Mouse (Mus musculus) right cerebral cortex, postnatal 36 days (tissue): Measurements from ENCODE around the gene Rpl21.

Source experiments
- DNase-seq, 2 experiments: peaks; one replicate each; pipeline ENCODE4 v3.0.0; 2022; ENCODE audit warnings: low spot score in 2 of 2, mixed read lengths in 1 of 2

The Rpl21 gene

DNA sequence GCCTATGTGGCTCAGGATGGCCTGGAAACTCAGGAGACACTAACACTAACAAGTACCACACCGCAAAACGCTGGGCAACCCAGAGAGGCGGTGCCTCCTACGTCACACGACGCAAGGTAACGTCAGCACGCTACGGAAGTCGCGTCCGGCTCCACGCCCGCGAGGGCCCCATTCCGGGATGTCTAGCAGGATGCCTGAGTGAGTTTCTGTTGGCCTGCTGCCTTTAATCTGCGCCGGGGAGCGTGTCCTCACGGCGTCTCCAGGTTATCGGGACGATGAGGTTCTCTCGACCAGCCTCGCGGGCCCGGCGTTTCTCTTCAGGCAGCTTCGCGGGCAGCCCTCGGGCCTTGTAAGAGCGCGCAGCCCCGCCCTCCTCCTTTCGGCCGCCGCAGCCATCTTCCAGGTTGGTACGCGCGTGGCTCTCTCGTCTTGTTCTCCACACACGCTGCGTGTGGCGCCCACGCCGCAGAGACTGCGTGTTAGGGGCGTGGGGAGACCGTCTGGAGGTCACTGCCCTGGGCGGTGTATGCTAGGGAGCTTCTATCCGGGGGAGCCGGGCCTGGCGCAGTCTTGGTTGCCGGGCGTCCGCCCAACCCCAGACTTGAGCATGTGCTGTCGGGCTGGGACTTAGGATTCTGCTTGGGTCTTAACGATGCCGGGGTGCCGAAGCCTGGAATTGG lies at the start of gene Rpl21:
Gene Rpl21, plus strand, starts transcription at position 122 of the 680 bp plus-strand sequence.
- DNase-seq = peak; percentile 92 to 93

DNA sequence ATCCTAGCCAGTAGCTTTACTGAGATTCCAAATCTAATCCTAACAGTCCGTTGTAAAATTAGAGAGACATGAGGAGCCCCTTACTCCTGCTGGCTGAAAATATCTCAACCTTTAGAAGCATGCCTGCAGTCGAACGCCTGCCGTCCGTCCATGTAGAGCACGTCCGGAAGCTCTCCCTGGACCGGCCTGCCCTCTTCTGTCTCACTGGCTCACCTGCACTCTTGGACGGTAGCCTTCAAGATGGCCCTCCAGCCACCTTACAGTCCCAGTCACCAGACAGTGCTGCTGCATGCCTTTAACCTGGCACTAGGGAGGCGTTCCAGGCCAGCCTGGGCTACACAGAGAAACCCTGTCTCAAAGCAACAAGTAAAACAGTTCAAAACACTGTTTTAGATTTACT lies 49.4 kb upstream of the Rpl21 start:
- no peak for DNase-seq

DNA sequence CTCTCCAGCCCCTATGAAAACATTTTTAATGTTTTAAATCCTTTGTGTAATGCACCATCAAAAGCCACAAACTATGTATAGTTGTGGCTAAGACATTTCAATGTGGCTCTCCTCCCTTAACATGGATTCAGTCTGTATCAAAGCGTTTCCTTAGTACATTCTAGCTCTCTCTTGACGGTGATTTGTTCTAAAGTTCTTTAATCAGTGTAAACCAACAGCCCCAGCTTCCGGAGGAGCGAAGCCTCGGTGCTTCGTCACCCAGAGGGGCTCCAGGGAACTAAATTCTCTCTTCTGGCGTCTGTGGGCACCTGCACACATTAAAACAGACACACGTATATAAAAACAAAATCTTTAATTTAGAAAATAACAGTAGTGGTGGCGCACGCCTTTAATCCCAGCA lies 48.8 kb upstream of the Rpl21 start:
- DNase-seq = no peak

DNA sequence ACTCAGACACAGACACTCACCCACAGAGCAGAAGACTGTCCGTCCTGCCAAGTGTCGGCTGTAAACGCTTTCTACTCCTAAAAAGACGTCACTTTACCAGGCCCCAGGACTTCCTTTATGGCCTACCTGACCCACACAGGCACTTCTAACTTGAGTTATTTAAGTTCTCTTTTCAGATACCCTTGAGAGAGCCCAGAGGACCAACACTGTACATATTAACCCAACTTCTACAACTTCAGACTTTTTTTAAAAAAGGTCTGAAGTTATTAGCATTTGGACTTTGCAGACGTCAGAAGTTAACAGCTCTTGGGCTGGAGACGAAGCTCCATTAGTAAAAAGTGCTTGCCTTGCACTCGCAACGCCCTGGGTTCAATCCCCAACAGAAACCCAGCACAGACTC lies 46.6 kb upstream of the Rpl21 start:
- DNase-seq = no peak

DNA sequence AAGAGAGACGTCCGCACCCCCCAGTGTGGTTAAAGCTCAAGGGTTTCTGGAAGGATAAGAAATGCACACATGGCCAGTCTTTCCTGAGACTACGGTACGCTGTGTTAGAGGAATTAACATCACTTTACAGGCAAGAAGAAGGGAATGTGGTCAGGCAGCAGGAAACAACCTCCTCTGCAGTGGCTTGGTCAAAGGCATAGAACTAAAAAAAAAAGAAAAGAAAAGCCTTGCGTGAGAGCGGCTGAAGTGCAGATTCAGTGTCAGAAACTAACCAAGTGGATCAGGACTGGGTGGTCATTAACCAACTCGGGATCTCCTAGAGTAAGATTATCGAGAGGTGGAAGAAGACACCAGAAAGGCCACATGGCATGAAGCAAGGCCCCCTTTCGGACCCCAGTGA lies 43.3 kb upstream of the Rpl21 start:
- no peak for DNase-seq

DNA sequence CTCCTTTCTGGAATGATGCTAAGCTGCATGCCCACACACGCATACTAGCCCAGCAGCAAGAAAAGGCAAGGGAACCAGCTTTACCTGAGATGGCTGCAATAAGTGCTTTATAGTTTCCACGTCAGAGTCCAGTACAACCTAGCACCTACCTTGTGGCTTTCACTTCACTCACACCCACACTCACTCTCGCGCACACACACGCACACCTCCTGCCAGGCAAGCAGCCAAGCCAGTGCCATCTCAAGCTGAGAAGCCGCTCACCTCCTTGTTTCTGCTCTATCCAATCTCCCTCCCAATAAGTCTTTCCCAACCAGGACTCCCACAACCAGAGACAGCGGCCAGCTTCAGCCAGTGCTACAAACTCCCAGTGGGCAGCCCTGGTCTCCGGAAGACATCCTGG lies 41.7 kb upstream of the Rpl21 start:
- DNase-seq = peak in 1 of 2 experiments; percentile 23

DNA sequence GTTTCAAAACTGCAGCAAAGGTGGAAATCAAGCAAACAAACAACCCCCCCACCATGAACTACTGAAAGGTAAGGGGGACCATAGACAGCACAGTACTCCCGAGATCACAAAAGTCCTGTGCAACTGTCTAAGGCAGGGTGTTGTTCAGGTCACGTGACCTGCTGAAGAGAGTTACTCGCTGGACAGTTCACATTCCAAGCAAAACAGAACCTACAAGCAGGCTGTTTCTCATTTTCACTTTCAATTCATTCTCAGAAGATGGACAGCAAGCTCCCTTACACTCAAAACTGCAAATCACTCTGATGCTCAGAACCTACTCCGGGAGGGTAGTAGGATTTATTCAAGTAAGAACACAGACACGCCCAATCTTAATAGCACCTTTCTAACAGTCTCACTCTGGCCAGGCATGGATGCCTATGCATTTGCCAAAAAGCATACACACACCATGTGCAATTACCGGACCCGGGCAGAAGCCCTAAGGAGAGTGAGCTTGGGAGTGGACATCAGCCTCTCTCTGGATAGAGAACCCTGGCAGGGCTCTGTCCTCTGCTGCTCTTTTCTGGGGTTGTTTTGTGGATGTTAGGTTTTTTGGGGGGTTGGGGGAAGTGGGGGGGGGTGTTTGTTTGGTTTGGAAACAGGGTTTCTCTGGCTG lies 40.4 kb upstream of the Rpl21 start:
- no peak for DNase-seq

DNA sequence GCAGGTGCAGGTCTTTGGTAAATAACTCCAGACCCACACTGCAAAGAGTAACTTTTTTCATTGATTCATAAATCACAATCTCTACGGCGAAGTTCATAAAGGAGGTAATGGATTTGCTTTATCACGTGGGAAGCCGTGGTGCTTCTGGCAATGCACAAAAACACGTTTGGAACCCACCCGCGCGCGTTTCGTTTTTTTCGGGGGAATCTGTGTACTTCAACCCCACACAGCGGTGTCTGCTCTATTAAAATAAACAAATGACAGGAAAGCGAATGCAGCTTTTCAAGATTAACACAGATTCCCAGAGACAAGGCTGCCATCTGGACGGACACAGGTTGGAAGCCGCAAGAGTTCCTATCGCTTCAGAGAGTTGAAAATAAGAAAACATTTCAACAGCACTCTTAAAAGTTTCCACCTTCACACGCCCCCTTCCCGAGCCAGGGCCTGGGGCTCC lies 39.0 kb upstream of the Rpl21 start:
- DNase-seq = no peak

DNA sequence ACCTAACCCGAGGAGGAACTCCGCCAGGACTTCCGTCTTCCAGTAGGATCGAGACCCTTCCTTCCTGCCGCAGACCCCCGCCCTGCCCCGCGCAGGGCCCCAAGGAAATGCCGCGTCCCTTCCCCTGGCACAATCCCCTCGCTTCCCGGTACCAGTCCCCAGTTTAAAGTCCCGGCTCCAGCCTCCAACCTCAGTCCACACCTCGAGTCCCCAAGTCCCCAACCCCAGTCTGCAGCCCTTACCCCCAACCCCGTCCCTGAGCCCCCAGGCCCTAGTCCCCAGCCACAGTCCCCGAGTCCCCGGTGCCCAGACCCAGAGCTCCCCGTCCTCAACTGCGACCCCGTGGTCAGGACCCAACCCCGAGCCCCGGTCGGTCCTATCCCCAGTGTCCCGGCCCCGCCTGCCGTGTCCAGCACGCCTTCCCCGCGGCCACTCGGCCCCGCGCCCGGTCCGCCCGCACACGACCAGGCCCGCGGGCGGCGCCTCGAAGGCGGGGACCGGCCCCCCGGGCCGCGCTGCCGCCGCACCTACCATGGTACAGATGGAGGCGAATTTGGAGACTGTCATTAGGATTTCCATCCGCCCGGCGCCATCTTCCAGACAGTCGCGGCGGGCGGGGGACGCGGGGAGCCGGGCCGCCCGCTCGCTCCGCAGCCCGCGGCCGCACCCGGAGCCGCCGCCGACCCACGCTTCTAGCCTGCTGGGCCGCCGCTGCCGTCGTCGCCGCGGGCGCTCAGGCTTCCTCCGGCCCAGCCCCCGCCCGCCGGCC lies 38.4 kb upstream of the Rpl21 start:
- DNase-seq = no peak

DNA sequence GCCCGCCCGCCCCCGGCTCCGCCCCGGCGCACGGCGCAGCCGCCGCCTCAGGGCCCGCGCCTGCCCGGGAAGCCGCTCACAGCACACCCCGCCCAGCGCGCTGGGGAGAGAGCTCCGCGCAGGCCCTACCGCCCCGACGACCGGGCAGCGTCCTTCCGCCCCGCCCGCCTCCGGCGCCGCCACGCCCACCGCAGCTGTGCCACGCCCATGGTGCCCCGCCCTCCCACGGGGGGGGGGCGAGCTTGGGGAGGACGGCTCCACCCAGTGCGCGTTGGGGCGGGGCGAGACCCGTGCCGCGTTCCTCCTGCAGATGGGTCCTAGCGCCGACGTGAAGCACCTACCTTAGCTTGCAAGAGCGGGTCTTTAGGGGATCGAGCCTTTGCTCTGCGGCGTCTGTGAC lies 37.8 kb upstream of the Rpl21 start, which contains the start of gene Usp12:
Gene Usp12, minus strand, starts transcription at position 154 of the 400 bp plus-strand sequence.
- peak; percentile 96 for DNase-seq

DNA sequence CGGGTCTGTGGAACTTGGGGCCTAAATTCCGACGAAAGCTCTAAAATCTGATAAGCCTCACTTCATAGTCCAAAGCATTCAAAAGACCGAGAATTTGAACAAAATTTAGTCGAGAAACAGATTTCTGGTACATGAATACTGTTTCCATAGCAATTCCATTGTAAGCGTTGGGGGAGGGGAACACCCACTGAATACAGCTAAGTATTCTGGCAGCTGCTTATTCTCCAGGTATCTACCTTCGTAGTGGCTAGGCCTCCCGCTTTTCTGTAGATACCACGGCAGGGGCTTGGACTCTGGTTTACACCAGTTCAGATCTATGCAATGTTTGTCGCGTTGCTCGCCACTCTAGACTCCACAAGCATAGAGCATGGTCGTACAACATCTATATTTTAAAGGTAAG lies 37.0 kb upstream of the Rpl21 start:
- DNase-seq = no peak

DNA sequence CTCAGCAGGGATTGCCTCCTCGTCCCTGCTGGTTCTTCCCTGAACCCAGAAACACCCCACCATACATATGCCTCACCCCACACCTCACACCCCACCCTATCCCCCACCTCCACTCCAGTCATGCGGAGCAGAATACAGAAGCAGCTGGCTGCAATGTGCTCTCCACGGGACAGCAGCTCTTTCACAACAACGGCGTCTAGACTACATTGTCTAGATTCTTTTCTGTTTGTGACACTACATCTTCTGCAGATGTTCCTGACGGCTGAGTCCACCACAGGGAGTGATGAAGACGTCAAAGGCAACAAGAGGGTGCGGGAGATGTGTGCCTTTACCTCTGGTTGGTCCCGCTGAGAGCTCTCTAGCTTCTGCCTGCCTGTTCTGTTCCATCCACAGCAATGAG lies 34.7 kb upstream of the Rpl21 start:
- DNase-seq = no peak

DNA sequence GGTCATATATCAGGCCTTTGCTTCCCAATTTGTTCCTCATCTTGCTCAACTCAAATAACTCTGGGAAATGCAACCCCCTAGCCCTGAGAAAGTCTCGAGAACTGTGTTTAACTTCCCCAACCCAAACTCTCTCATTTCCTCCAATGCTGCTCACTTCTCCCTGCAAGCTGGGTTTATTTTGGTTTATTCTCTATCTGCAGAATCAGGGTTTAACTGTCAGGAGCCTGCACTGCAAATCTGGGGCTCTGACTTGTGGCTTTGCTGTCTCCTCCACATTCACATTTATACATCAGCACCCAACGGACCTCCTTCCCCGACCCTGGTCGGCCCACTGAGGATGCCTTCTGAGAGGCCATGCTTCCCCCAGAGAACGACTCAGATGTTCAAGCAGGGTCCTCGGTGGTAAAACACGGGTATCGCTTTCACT lies 26.7 kb upstream of the Rpl21 start:
- DNase-seq = no peak

DNA sequence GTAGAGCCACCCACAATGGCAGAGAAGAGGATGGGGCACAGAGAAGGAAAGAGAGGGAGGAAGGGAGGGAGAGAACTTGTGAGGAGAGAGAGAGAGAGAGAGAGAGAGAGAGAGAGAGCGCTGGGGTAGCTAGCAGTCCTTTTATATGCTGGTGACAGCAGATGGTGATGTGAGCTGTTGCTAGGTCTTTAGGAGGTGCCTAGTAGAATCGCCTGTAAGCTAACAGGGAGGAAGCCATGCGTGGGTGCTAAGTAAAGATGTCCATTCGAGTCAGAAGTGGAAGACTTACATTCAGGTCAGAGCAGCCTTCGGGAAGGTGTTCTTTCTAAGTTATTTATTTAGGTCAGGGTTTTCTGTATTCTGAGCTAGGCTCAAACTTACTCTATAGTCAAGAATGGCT lies 22.7 kb upstream of the Rpl21 start:
- DNase-seq = peak in 1 of 2 experiments; percentile 32

DNA sequence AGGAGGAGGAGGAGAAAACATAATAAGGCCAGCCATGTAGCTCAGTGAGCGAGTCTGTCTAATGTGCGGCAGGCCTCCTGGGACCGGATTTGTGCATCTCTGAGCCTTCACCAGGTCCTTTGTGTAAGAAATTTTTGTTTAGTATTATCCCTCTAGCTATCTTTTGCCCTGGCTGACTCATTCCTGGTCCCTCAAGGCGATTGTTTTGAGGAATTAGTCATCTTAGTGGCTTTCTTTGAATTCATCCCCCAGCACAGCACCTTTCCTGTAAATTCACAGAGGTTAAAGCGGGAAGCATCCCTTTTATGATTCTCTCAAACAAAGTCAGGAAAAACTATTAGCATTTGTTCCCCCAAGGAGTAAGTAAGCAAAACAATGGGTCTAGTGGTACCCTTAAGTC lies 19.8 kb upstream of the Rpl21 start:
- no peak for DNase-seq

DNA sequence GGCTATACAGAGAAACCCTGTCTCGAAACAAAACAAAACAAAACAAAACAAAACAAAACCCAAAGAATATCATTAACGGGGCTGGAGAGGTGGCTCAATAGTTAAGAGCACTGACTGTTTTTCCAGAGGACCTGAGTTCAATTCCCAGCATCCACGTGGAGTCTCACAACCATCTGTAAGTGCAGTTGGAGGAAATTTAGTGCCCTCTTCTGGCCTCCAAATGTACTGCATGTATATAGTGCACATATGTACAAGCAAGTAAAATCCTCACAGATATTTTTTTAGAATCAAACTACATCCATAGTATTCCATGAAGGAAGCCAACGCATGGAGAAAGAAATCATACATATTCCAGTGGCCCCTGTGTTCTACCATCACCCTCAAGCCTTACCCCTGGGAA lies 19.3 kb upstream of the Rpl21 start:
- DNase-seq = no peak

DNA sequence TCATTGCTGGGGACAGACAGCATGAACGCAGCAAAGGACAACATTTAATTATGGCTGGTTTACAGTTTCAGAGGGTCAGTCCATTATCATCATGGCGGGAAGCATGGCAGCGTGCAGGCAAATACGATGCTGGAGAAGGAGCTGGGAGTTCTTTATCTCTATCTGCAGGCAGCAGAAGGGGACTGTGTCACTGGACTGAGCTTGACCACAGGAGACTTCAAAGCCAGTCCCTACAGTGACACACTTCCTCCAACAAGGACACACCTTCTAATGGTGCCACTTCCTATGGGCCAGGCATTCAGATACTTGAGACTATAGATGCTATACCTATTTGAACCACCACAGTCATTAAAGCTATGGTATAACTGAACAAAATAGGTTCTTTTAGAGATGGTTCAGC lies 17.3 kb upstream of the Rpl21 start:
- no peak for DNase-seq

DNA sequence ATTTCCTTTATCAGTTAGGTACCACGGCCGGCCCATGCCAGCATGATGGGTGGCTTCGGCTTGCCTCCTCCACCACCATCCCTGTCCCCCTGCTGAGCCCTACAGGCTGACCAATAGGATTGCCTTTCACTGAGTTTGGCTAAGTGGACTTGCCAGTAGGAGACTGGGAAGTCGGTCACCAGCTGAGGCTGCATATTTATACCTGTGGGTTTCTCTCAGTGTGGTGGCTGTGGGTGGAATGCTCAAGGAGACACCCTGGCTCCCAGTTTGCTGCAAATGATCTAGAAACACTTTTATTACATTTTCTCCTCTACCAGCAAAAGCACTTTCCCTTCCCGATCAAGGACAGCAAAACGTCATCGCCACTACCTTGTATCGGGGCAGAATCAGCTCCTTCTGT lies 15.1 kb upstream of the Rpl21 start:
- peak in 1 of 2 experiments; percentile 35 for DNase-seq

DNA sequence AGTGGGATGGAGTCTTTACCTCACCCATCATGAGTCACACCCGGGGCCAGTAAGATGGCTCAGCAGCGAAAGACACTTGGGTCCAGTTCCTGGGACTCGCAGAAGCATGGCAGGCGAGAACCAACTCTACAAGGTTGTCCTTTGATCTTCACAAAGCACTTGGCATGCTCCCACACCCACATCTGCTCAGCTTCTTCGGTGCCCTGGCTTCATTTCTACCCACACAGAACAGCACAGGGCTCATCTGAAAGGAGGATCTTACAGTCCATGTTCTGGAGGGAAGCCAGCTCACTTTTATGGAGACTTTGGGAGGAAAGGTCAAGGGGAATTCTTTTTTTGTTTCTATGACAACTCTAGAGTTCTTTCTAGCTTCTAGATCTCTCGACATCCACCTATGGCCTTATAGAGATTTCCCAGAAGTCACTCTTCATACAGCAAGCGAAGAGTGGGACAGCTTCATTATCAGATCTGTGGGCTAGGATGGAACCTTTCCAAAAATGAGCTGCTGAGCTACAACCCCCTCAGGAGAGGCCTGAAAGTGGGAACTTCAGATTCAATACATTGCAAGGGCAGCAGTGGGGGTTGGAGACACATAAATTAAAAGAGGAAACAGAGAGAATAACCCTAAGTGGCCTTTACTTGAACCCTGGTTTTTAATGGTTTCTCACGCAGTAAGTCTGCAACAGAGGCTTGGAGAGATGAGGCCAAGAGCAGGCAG lies 13.6 kb upstream of the Rpl21 start:
- DNase-seq = no peak

DNA sequence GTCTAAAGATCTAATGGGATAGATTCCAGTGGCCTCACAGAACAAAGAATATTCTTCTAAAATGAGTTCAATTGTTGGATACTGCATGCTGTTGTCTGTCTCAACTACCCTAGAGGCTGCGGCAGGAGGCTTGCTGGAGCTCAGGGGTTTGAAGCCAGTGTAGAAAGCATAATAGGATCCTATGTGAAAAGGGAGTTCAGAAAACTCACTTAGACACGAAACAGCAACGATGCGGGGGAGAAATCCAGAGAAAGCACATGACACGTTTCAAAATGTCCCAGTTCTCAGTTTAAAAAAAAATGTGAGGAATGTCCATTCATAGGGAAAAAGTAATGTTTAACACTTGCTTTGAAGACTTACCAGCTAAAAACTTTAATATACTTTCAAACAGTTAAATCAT lies 9.7 kb upstream of the Rpl21 start:
- peak in 1 of 2 experiments; percentile 42 for DNase-seq

DNA sequence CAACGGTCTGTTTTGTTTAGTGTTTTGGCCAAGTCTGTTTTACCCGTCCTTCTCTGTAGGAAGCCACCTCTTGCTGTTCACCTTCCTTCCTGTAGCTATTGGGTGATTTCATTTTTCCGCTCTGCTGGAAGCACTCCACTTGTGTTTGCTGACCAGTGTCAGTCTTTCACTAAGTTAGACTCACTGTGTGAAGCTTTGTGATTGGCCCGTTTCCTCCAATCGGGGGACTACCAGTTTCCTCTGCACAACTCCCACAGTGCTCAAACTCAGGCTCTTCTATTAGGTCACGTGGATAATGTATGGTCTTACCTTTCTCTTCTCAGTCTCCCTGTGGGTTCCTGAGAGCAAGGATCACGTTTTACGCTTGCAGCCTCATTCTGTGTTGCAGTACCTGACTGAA lies 3.2 kb upstream of the Rpl21 start:
- DNase-seq = no peak

DNA sequence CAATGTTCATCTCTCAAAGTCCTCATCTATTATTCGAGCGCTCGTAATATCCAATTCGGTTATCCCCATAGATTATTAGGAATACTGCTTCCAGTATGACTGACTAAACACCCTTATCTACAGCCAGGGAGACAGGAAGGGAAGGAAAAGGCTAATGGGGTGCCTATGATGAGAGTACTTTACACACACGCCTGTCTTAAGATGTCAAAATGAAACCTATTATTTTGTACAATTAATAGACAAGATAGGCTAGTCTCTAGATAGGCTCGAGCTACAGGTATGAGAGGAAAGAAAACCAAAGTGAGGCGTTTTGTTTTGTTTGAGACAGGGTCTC lies 288 bp upstream of the Rpl21 start:
- DNase-seq = no peak
